In genomic region chr10:111103086-111103485, GRCm38 (mm10) we compare ENCODE assay signal across 10 mouse cellular contexts.
DNase-seq lines count a peak whose midpoint lies in the region; ATAC-seq lines count a peak whose summit lies in the region.
"Had no signal": no experiment of that assay in that cellular context is flagged by ENCODE, and none has a peak within 500 bp of the region (broad histone marks: within the 10 kb centered on the region; RNA-seq: fewer than 3 reads in every experiment).

No protein-coding gene starts in this region.

- H3K36me3 ChIP-seq in erythroblast, embryonic 14.5 days (ENCODE audit: control insufficient read depth): no peaks in the 10 kb centered on the region
- no peaks in the 10 kb centered on the region for H3K36me3 ChIP-seq in liver, embryonic 13.5 days
- H3K36me3 ChIP-seq in stomach, embryonic 15.5 days: no peaks in the 10 kb centered on the region
- no peaks in the 10 kb centered on the region for H3K36me3 ChIP-seq in forebrain, embryonic 16.5 days (ENCODE audit: control insufficient read depth, insufficient read depth)
- H3K36me3 ChIP-seq in hindbrain, embryonic 14.5 days (replicated peaks; ENCODE audit: control insufficient read depth, insufficient read depth): no peaks in the 10 kb centered on the region
- H3K36me3 ChIP-seq: embryonic facial prominence, embryonic 12.5 days; neural tube, embryonic 12.5 days had no signal

- peak overlapping the region; percentile 56 for H3K4me2 ChIP-seq in liver, embryonic 13.5 days
- H3K4me2 ChIP-seq in stomach, embryonic 15.5 days: 0 out of 2 replicates have a peak overlapping the region, but pooled peaks have one; percentile 5
- H3K4me2 ChIP-seq in forebrain, embryonic 16.5 days (ENCODE audit: low read length): no peak overlapping the region
- no peak overlapping the region for H3K4me2 ChIP-seq in hindbrain, embryonic 14.5 days (replicated peaks)
- H3K4me2 ChIP-seq: embryonic facial prominence, embryonic 12.5 days; neural tube, embryonic 12.5 days had no signal

- DNase-seq in thymus, postnatal 0 days (ENCODE audit: low spot score): peak; percentile 8
- DNase-seq in thymus, postnatal 14 days: no peak
- peak; percentile 15 for DNase-seq in liver, embryonic 13.5 days
- no peak for DNase-seq in hindbrain, embryonic 14.5 days (ENCODE audit: low spot score)
- DNase-seq in neural tube, embryonic 10.5 days (ENCODE audit: extremely low spot score, low spot score): no peak

- H3K4me1 ChIP-seq in erythroblast, embryonic 14.5 days (ENCODE audit: control insufficient read depth): peaks cover 12% of the 10 kb centered on the region
- peaks cover 12% of the 10 kb centered on the region for H3K4me1 ChIP-seq in liver, embryonic 13.5 days (replicated peaks)
- H3K4me1 ChIP-seq in stomach, embryonic 15.5 days: no peaks in the 10 kb centered on the region
- peaks cover 8% of the 10 kb centered on the region for H3K4me1 ChIP-seq in forebrain, embryonic 16.5 days (replicated peaks; ENCODE audit: control insufficient read depth, insufficient read depth, low read length)
- peaks cover 7% of the 10 kb centered on the region for H3K4me1 ChIP-seq in hindbrain, embryonic 14.5 days (replicated peaks; ENCODE audit: control insufficient read depth, insufficient read depth, low read length)
- H3K4me1 ChIP-seq: embryonic facial prominence, embryonic 12.5 days; neural tube, embryonic 12.5 days had no signal

- H3K9me3 ChIP-seq in erythroblast, embryonic 14.5 days (ENCODE audit: control insufficient read depth, low read length): no peaks in the 10 kb centered on the region
- no peaks in the 10 kb centered on the region for H3K9me3 ChIP-seq in liver, embryonic 13.5 days (replicated peaks)
- H3K9me3 ChIP-seq in stomach, embryonic 15.5 days: no peaks in the 10 kb centered on the region
- no peaks in the 10 kb centered on the region for H3K9me3 ChIP-seq in forebrain, embryonic 16.5 days (ENCODE audit: control insufficient read depth, low read length)
- H3K9me3 ChIP-seq in hindbrain, embryonic 14.5 days (ENCODE audit: control insufficient read depth, low read length): no peaks in the 10 kb centered on the region
- H3K9me3 ChIP-seq: embryonic facial prominence, embryonic 12.5 days; neural tube, embryonic 12.5 days had no signal

- H3K27ac ChIP-seq in liver, embryonic 13.5 days: no peak overlapping the region
- H3K27ac ChIP-seq in stomach, embryonic 15.5 days: no peak overlapping the region
- H3K27ac ChIP-seq in forebrain, embryonic 16.5 days (ENCODE audit: low read length): no peak overlapping the region
- no peak overlapping the region for H3K27ac ChIP-seq in hindbrain, embryonic 14.5 days
- H3K27ac ChIP-seq: embryonic facial prominence, embryonic 12.5 days; neural tube, embryonic 12.5 days had no signal

- ATAC-seq in liver, embryonic 13.5 days (ENCODE audit: low read depth): peak; percentile 32; the same call in 1 of the 2 replicates
- ATAC-seq in stomach, embryonic 15.5 days (ENCODE audit: insufficient read depth, low FRiP score, low read depth): no peak
- ATAC-seq in forebrain, embryonic 16.5 days: no peak
- ATAC-seq in hindbrain, embryonic 14.5 days (ENCODE audit: low FRiP score): no peak

- no peak overlapping the region for H3K9ac ChIP-seq in liver, embryonic 13.5 days
- H3K9ac ChIP-seq in stomach, embryonic 15.5 days: no peak overlapping the region
- H3K9ac ChIP-seq in forebrain, embryonic 16.5 days (replicated peaks; ENCODE audit: low read depth, low read length): no peak overlapping the region
- no peak overlapping the region for H3K9ac ChIP-seq in hindbrain, embryonic 14.5 days
- H3K9ac ChIP-seq: embryonic facial prominence, embryonic 12.5 days; neural tube, embryonic 12.5 days had no signal

- peak overlapping the region; percentile 30 for H3K4me3 ChIP-seq in erythroblast, embryonic 14.5 days (replicated peaks)
- H3K4me3 ChIP-seq in liver, embryonic 13.5 days (replicated peaks): peak overlapping the region; percentile 31
- no peak overlapping the region for H3K4me3 ChIP-seq in stomach, embryonic 15.5 days (replicated peaks)
- H3K4me3 ChIP-seq in forebrain, embryonic 16.5 days (replicated peaks; ENCODE audit: low read length): no peak overlapping the region
- H3K4me3 ChIP-seq in hindbrain, embryonic 14.5 days (replicated peaks; ENCODE audit: low read length): no peak overlapping the region
- H3K4me3 ChIP-seq: embryonic facial prominence, embryonic 12.5 days; neural tube, embryonic 12.5 days had no signal

- WGBS in liver, embryonic 13.5 days (ENCODE audit: insufficient replicate concordance): 19% methylated on average over 14 of the region's 14 CpGs
- 77% methylated on average over 14 of the region's 14 CpGs for WGBS in stomach, embryonic 15.5 days
- 87% methylated on average over 14 of the region's 14 CpGs for WGBS in forebrain, embryonic 16.5 days
- 81% methylated on average over 14 of the region's 14 CpGs for WGBS in hindbrain, embryonic 14.5 days

- peaks cover 7% of the 10 kb centered on the region for H3K27me3 ChIP-seq in erythroblast, embryonic 14.5 days (ENCODE audit: control insufficient read depth)
- H3K27me3 ChIP-seq in liver, embryonic 13.5 days: no peaks in the 10 kb centered on the region
- H3K27me3 ChIP-seq in stomach, embryonic 15.5 days (replicated peaks): no peaks in the 10 kb centered on the region
- no peaks in the 10 kb centered on the region for H3K27me3 ChIP-seq in forebrain, embryonic 16.5 days (replicated peaks; ENCODE audit: control insufficient read depth, insufficient read depth, low read length)
- H3K27me3 ChIP-seq in hindbrain, embryonic 14.5 days (ENCODE audit: control insufficient read depth, insufficient read depth, low read length): no peaks in the 10 kb centered on the region
- H3K27me3 ChIP-seq: embryonic facial prominence, embryonic 12.5 days; neural tube, embryonic 12.5 days had no signal

Comparison
In these comparisons a context has a peak if more than half of its experiments do, and no peak if none do; other contexts are left out.
1. DNase-seq: peak in thymus, postnatal 0 days (single experiment) and liver, embryonic 13.5 days (single experiment); none in thymus, postnatal 14 days (single experiment), hindbrain, embryonic 14.5 days (single experiment) and neural tube, embryonic 10.5 days (single experiment).
2. H3K4me3 ChIP-seq: peak in erythroblast, embryonic 14.5 days (single experiment) and liver, embryonic 13.5 days (single experiment); none in stomach, embryonic 15.5 days (single experiment), forebrain, embryonic 16.5 days (single experiment) and hindbrain, embryonic 14.5 days (single experiment).
3. H3K4me2 ChIP-seq: peak in liver, embryonic 13.5 days (single experiment) and stomach, embryonic 15.5 days (single experiment); none in forebrain, embryonic 16.5 days (single experiment) and hindbrain, embryonic 14.5 days (single experiment).